Mouse (Mus musculus) right cerebral cortex, adult 2 months (tissue): Measurements from ENCODE around the gene Fthl17a.

ENCODE experiments used
- DNase-seq, 2 experiments: peaks; one replicate each; pipeline ENCODE4 v3.0.0; 2021 to 2022; ENCODE audit warnings: low spot score in 2 of 2

Gene Fthl17a

GRCm38 (mm10) chrX:85249379-85249778 lies at the start of gene Fthl17a:
Fthl17a (plus strand) TSS chrX:85249679.
- DNase-seq = no peak

- no peak for DNase-seq
Measured at GRCm38 (mm10) chrX:85207001-85207400, 42.5 kb upstream of the Fthl17a start.

- no peak for DNase-seq
Measured at GRCm38 (mm10) chrX:85226883-85227282, 22.6 kb upstream of the Fthl17a start.

GRCm38 (mm10) chrX:85271821-85272220 lies 22.3 kb downstream of the Fthl17a start:
- DNase-seq = no peak

- no peak for DNase-seq
Measured at GRCm38 (mm10) chrX:85272296-85272695, 22.8 kb downstream of the Fthl17a start.

GRCm38 (mm10) chrX:85289846-85290245 lies 40.4 kb downstream of the Fthl17a start:
- no peak for DNase-seq

GRCm38 (mm10) chrX:85292781-85293180 lies 43.3 kb downstream of the Fthl17a start:
- DNase-seq = no peak

GRCm38 (mm10) chrX:85294001-85294400 lies 44.5 kb downstream of the Fthl17a start:
- no peak for DNase-seq

GRCm38 (mm10) chrX:85304674-85305073 lies 55.2 kb downstream of the Fthl17a start:
- DNase-seq = no peak

GRCm38 (mm10) chrX:85318576-85318975 lies 69.1 kb downstream of the Fthl17a start:
- DNase-seq = no peak

GRCm38 (mm10) chrX:85319193-85319592 lies 69.7 kb downstream of the Fthl17a start:
- DNase-seq = no peak
